17 mouse cellular contexts compared by ENCODE assay signal in the genomic region with DNA sequence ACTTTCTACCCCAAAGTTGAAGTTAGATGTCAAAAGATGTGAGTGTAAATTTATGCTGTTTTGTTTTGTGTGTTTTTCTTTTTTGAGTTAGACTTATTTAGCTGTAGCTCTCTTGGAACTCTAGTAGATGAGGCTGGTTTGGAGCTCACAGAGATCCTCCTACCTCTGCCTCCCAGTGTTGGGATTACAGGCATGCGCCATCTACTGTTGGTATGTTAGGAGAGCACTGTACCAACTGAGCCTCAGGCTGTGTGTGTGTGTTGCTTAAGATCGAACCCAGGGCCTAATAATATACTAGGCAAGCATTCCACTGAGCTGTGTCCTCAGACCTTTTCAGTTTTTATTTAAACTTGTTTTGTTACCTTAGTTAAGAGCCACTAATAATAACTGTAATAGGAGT. TPM values are rescaled to one million over a fixed set of nuclear protein-coding genes. Genes with fewer than 3 reads are reported as not detected.
DNase-seq lines count a peak whose midpoint lies in the region; ATAC-seq and TF ChIP-seq lines count a peak whose summit lies in the region.
"Had no signal": no experiment of that assay in that cellular context is flagged by ENCODE, and none has a peak within 500 bp of the region (broad histone marks: within the 10 kb centered on the region; RNA-seq: fewer than 3 reads in every experiment).

No protein-coding gene starts in this region.

- TF ChIP-seq POLR2A in brain, embryonic 14.5 days (IDR thresholded peaks at IDR 0.05; ENCODE audit: borderline replicate concordance, extremely low read depth, insufficient read depth, insufficient read length, poor library complexity, severe bottlenecking): no peak

- WGBS in intestine, postnatal 0 days: 94% methylated on average over 2 of the region's 2 CpGs
- 91% methylated on average over 2 of the region's 2 CpGs for WGBS in intestine, embryonic 15.5 days
- WGBS in midbrain, postnatal 0 days: 94% methylated on average over 2 of the region's 2 CpGs
- WGBS in midbrain, embryonic 16.5 days: 97% methylated on average over 2 of the region's 2 CpGs
- 95% methylated on average over 2 of the region's 2 CpGs for WGBS in forebrain, embryonic 13.5 days

- H3K4me1 ChIP-seq in intestine, postnatal 0 days (replicated peaks; ENCODE audit: control insufficient read depth, insufficient read depth, low read length): no peaks in the 10 kb centered on the region
- H3K4me1 ChIP-seq in intestine, embryonic 15.5 days (replicated peaks): 0 out of 2 replicates have a peak, but pooled peaks cover 2% of the 10 kb centered on the region
- H3K4me1 ChIP-seq in midbrain, postnatal 0 days (ENCODE audit: insufficient read depth, low read length): no peaks in the 10 kb centered on the region
- no peaks in the 10 kb centered on the region for H3K4me1 ChIP-seq in midbrain, embryonic 16.5 days (ENCODE audit: control insufficient read depth, insufficient read depth, low read length)
- peaks cover 12% of the 10 kb centered on the region for H3K4me1 ChIP-seq in forebrain, embryonic 13.5 days
- H3K4me1 ChIP-seq: embryonic facial prominence, embryonic 12.5 days; hindbrain, embryonic 15.5 days had no signal

- H3K9me3 ChIP-seq in intestine, postnatal 0 days (ENCODE audit: control insufficient read depth): no peaks in the 10 kb centered on the region
- H3K9me3 ChIP-seq in intestine, embryonic 15.5 days: no peaks in the 10 kb centered on the region
- H3K9me3 ChIP-seq in midbrain, postnatal 0 days (ENCODE audit: low read length): no peaks in the 10 kb centered on the region
- no peaks in the 10 kb centered on the region for H3K9me3 ChIP-seq in midbrain, embryonic 16.5 days (replicated peaks; ENCODE audit: control insufficient read depth, low read length, poor library complexity, severe bottlenecking)
- no peaks in the 10 kb centered on the region for H3K9me3 ChIP-seq in forebrain, embryonic 13.5 days (replicated peaks)
- H3K9me3 ChIP-seq: embryonic facial prominence, embryonic 12.5 days; forebrain, embryonic 12.5 days; heart, embryonic 13.5 days; hindbrain, embryonic 15.5 days; limb, embryonic 12.5 days; stomach, embryonic 15.5 days had no signal

- no peak for DNase-seq in midbrain, postnatal 0 days (ENCODE audit: low spot score)
- no peak for DNase-seq in brain, embryonic 14.5 days (ENCODE audit: low read depth)
- no peak for DNase-seq in spleen, postnatal 4 days (ENCODE audit: low spot score in 2 of 2)
- DNase-seq: cerebellum, postnatal 14 days; right cerebral cortex, postnatal 14 days; thymus, postnatal 36 days had no signal

- no peak for ATAC-seq in intestine, postnatal 0 days
- ATAC-seq in intestine, embryonic 15.5 days: no peak
- no peak for ATAC-seq in midbrain, postnatal 0 days (ENCODE audit: low FRiP score)
- ATAC-seq in midbrain, embryonic 16.5 days: no peak
- no peak for ATAC-seq in forebrain, embryonic 13.5 days

- H3K27ac ChIP-seq in intestine, postnatal 0 days (ENCODE audit: low read depth, low read length): no peak overlapping the region
- H3K27ac ChIP-seq in intestine, embryonic 15.5 days: no peak overlapping the region
- H3K27ac ChIP-seq in midbrain, postnatal 0 days (ENCODE audit: low read depth, low read length): no peak overlapping the region
- H3K27ac ChIP-seq in midbrain, embryonic 16.5 days (ENCODE audit: low read length): no peak overlapping the region
- H3K27ac ChIP-seq in forebrain, embryonic 13.5 days: no peak overlapping the region
- H3K27ac ChIP-seq: embryonic facial prominence, embryonic 12.5 days; forebrain, embryonic 12.5 days; heart, embryonic 13.5 days; hindbrain, embryonic 15.5 days; limb, embryonic 12.5 days; macrophage; stomach, embryonic 15.5 days had no signal

- H3K36me3 ChIP-seq in intestine, postnatal 0 days (ENCODE audit: control insufficient read depth, insufficient read depth): no peaks in the 10 kb centered on the region
- H3K36me3 ChIP-seq in intestine, embryonic 15.5 days: no peaks in the 10 kb centered on the region
- H3K36me3 ChIP-seq in midbrain, postnatal 0 days (ENCODE audit: insufficient read depth, low read length): no peaks in the 10 kb centered on the region
- H3K36me3 ChIP-seq in midbrain, embryonic 16.5 days (ENCODE audit: control insufficient read depth, insufficient read depth, low read length): no peaks in the 10 kb centered on the region
- H3K36me3 ChIP-seq in forebrain, embryonic 13.5 days (ENCODE audit: poor library complexity, severe bottlenecking): no peaks in the 10 kb centered on the region
- H3K36me3 ChIP-seq: embryonic facial prominence, embryonic 12.5 days; forebrain, embryonic 12.5 days; heart, embryonic 13.5 days; hindbrain, embryonic 15.5 days; limb, embryonic 12.5 days; stomach, embryonic 15.5 days had no signal

- no peak overlapping the region for H3K9ac ChIP-seq in intestine, postnatal 0 days (ENCODE audit: low read depth, low read length)
- H3K9ac ChIP-seq in intestine, embryonic 15.5 days: no peak overlapping the region
- H3K9ac ChIP-seq in midbrain, postnatal 0 days (replicated peaks; ENCODE audit: low read length, poor library complexity, severe bottlenecking): no peak overlapping the region
- H3K9ac ChIP-seq in midbrain, embryonic 16.5 days (ENCODE audit: low read depth, low read length): no peak overlapping the region
- H3K9ac ChIP-seq in forebrain, embryonic 13.5 days: no peak overlapping the region
- H3K9ac ChIP-seq: embryonic facial prominence, embryonic 12.5 days; forebrain, embryonic 12.5 days; heart, embryonic 13.5 days; hindbrain, embryonic 15.5 days; limb, embryonic 12.5 days; stomach, embryonic 15.5 days had no signal

- TF ChIP-seq CTCF in intestine, postnatal 0 days (IDR thresholded peaks at IDR 0.05; ENCODE audit: low read depth): peak; percentile 50
- TF ChIP-seq CTCF in midbrain, postnatal 0 days (IDR thresholded peaks at IDR 0.05): peak; percentile 28; the same call in 1 of the 2 replicates
- TF ChIP-seq CTCF in brain, embryonic 14.5 days (IDR thresholded peaks at IDR 0.05; ENCODE audit: borderline replicate concordance, extremely low read depth, insufficient read depth, insufficient read length): peak; percentile 20; the same call in 1 of the 2 replicates

- H3K4me3 ChIP-seq in intestine, postnatal 0 days (ENCODE audit: low read depth, low read length): no peak overlapping the region
- H3K4me3 ChIP-seq in intestine, embryonic 15.5 days (replicated peaks): no peak overlapping the region
- no peak overlapping the region for H3K4me3 ChIP-seq in midbrain, postnatal 0 days (ENCODE audit: low read depth, low read length)
- H3K4me3 ChIP-seq in midbrain, embryonic 16.5 days (ENCODE audit: low read depth, low read length): no peak overlapping the region
- H3K4me3 ChIP-seq in forebrain, embryonic 13.5 days: no peak overlapping the region
- H3K4me3 ChIP-seq: embryonic facial prominence, embryonic 12.5 days; forebrain, embryonic 12.5 days; heart, embryonic 13.5 days; hindbrain, embryonic 15.5 days; limb, embryonic 12.5 days; stomach, embryonic 15.5 days had no signal

- no peak overlapping the region for H3K4me2 ChIP-seq in intestine, postnatal 0 days (replicated peaks; ENCODE audit: low read depth)
- H3K4me2 ChIP-seq in intestine, embryonic 15.5 days (replicated peaks): no peak overlapping the region
- H3K4me2 ChIP-seq in midbrain, postnatal 0 days (ENCODE audit: low read depth, low read length, poor library complexity, severe bottlenecking): no peak overlapping the region
- H3K4me2 ChIP-seq in midbrain, embryonic 16.5 days (ENCODE audit: low read length): no peak overlapping the region
- H3K4me2 ChIP-seq in forebrain, embryonic 13.5 days: no peak overlapping the region
- H3K4me2 ChIP-seq: embryonic facial prominence, embryonic 12.5 days; forebrain, embryonic 12.5 days; heart, embryonic 13.5 days; hindbrain, embryonic 15.5 days; limb, embryonic 12.5 days; stomach, embryonic 15.5 days had no signal

- no peaks in the 10 kb centered on the region for H3K27me3 ChIP-seq in intestine, postnatal 0 days (replicated peaks; ENCODE audit: control insufficient read depth, insufficient read depth, low read length)
- H3K27me3 ChIP-seq in intestine, embryonic 15.5 days (replicated peaks): no peaks in the 10 kb centered on the region
- no peaks in the 10 kb centered on the region for H3K27me3 ChIP-seq in midbrain, postnatal 0 days (ENCODE audit: insufficient read depth, low read length)
- H3K27me3 ChIP-seq in midbrain, embryonic 16.5 days (ENCODE audit: control insufficient read depth, insufficient read depth, low read depth, low read length): no peaks in the 10 kb centered on the region
- H3K27me3 ChIP-seq in forebrain, embryonic 13.5 days: no peaks in the 10 kb centered on the region
- H3K27me3 ChIP-seq: embryonic facial prominence, embryonic 12.5 days; forebrain, embryonic 12.5 days; heart, embryonic 13.5 days; hindbrain, embryonic 15.5 days; limb, embryonic 12.5 days; stomach, embryonic 15.5 days had no signal

RNA-seq across cellular contexts. Expression of a gene that starts 15.8 kb away (rescaled TPM):
- 27.5 and 28.6 TPM in 2 replicates for polyA plus RNA-seq in intestine, postnatal 0 days (2015; fragmentation: Nextera tagmentation; extraction: Ambion mirVana)
- polyA plus RNA-seq in intestine, embryonic 15.5 days (2015; fragmentation: Nextera tagmentation; extraction: Ambion mirVana): 47.4 and 49.0 TPM in 2 replicates
- total RNA-seq in midbrain, postnatal 0 days (2014; rRNA removed): 29.1 and 39.3 TPM in 2 replicates
- 35.1 and 38.6 TPM in 2 replicates for polyA plus RNA-seq in midbrain, postnatal 0 days (2015; fragmentation: Nextera tagmentation; extraction: Ambion mirVana)
- polyA plus RNA-seq in midbrain, embryonic 16.5 days (2015; fragmentation: Nextera tagmentation; extraction: Ambion mirVana): 38.8 and 42.1 TPM in 2 replicates
- 32.6 and 34.7 TPM in 2 replicates for polyA plus RNA-seq in brain, embryonic 14.5 days (2012; rRNA removed)
- polyA plus RNA-seq in forebrain, embryonic 13.5 days (2015; fragmentation: Nextera tagmentation; extraction: Ambion mirVana): 29.7 and 31.5 TPM in 2 replicates

RNA-seq across cellular contexts. Expression of a gene that starts 23.0 kb away (rescaled TPM):
- polyA plus RNA-seq in intestine, postnatal 0 days (2015; fragmentation: Nextera tagmentation; extraction: Ambion mirVana): 7.4 and 8.8 TPM in 2 replicates
- 17.9 and 19.4 TPM in 2 replicates for polyA plus RNA-seq in intestine, embryonic 15.5 days (2015; fragmentation: Nextera tagmentation; extraction: Ambion mirVana)
- total RNA-seq in midbrain, postnatal 0 days (2014; rRNA removed): 37.0 and 55.1 TPM in 2 replicates
- polyA plus RNA-seq in midbrain, postnatal 0 days (2015; fragmentation: Nextera tagmentation; extraction: Ambion mirVana): 20.5 and 21.1 TPM in 2 replicates
- 34.8 and 35.0 TPM in 2 replicates for polyA plus RNA-seq in midbrain, embryonic 16.5 days (2015; fragmentation: Nextera tagmentation; extraction: Ambion mirVana)
- 65.0 and 72.6 TPM in 2 replicates for polyA plus RNA-seq in brain, embryonic 14.5 days (2012; rRNA removed)
- 32.3 and 38.1 TPM in 2 replicates for polyA plus RNA-seq in forebrain, embryonic 13.5 days (2015; fragmentation: Nextera tagmentation; extraction: Ambion mirVana)

RNA-seq across cellular contexts. Expression of a gene that starts 27.0 kb away (rescaled TPM):
- 6.1 and 10.3 TPM in 2 replicates for polyA plus RNA-seq in intestine, postnatal 0 days (2015; fragmentation: Nextera tagmentation; extraction: Ambion mirVana)
- polyA plus RNA-seq in intestine, embryonic 15.5 days (2015; fragmentation: Nextera tagmentation; extraction: Ambion mirVana): 2.6 and 3.0 TPM in 2 replicates
- 0.90 and 6.1 TPM in 2 replicates for total RNA-seq in midbrain, postnatal 0 days (2014; rRNA removed)
- 1.6 and 1.7 TPM in 2 replicates for polyA plus RNA-seq in midbrain, postnatal 0 days (2015; fragmentation: Nextera tagmentation; extraction: Ambion mirVana)
- polyA plus RNA-seq in midbrain, embryonic 16.5 days (2015; fragmentation: Nextera tagmentation; extraction: Ambion mirVana): 0.72 and 1.2 TPM in 2 replicates
- 2.9 and 4.3 TPM in 2 replicates for polyA plus RNA-seq in brain, embryonic 14.5 days (2012; rRNA removed)
- 0.26 and 0.42 TPM in 2 replicates for polyA plus RNA-seq in forebrain, embryonic 13.5 days (2015; fragmentation: Nextera tagmentation; extraction: Ambion mirVana)
- polyA plus RNA-seq: macrophage had no signal

RNA-seq across cellular contexts. Expression of a gene that starts 40.6 kb away (rescaled TPM):
- 1.2 and 1.9 TPM in 2 replicates for polyA plus RNA-seq in intestine, postnatal 0 days (2015; fragmentation: Nextera tagmentation; extraction: Ambion mirVana)
- polyA plus RNA-seq in intestine, embryonic 15.5 days (2015; fragmentation: Nextera tagmentation; extraction: Ambion mirVana): 2.9 and 3.7 TPM in 2 replicates
- total RNA-seq in midbrain, postnatal 0 days (2014; rRNA removed): 35.7 and 58.1 TPM in 2 replicates
- polyA plus RNA-seq in midbrain, postnatal 0 days (2015; fragmentation: Nextera tagmentation; extraction: Ambion mirVana): 80.4 and 80.6 TPM in 2 replicates
- polyA plus RNA-seq in midbrain, embryonic 16.5 days (2015; fragmentation: Nextera tagmentation; extraction: Ambion mirVana): 13.8 and 18.4 TPM in 2 replicates
- 9.2 and 12.3 TPM in 2 replicates for polyA plus RNA-seq in brain, embryonic 14.5 days (2012; rRNA removed)
- polyA plus RNA-seq in forebrain, embryonic 13.5 days (2015; fragmentation: Nextera tagmentation; extraction: Ambion mirVana): 2.0 and 4.5 TPM in 2 replicates

RNA-seq across cellular contexts. Expression of a gene that starts 43.4 kb away (rescaled TPM):
- polyA plus RNA-seq in intestine, postnatal 0 days (2015; fragmentation: Nextera tagmentation; extraction: Ambion mirVana): 15.0 and 22.1 TPM in 2 replicates
- polyA plus RNA-seq in intestine, embryonic 15.5 days (2015; fragmentation: Nextera tagmentation; extraction: Ambion mirVana): 13.9 and 14.5 TPM in 2 replicates
- 15.2 and 15.8 TPM in 2 replicates for total RNA-seq in midbrain, postnatal 0 days (2014; rRNA removed)
- polyA plus RNA-seq in midbrain, postnatal 0 days (2015; fragmentation: Nextera tagmentation; extraction: Ambion mirVana): 14.9 and 16.1 TPM in 2 replicates
- polyA plus RNA-seq in midbrain, embryonic 16.5 days (2015; fragmentation: Nextera tagmentation; extraction: Ambion mirVana): 12.7 and 13.8 TPM in 2 replicates
- polyA plus RNA-seq in brain, embryonic 14.5 days (2012; rRNA removed): 5.7 and 7.8 TPM in 2 replicates
- polyA plus RNA-seq in forebrain, embryonic 13.5 days (2015; fragmentation: Nextera tagmentation; extraction: Ambion mirVana): 7.0 and 8.3 TPM in 2 replicates
